8 mouse cellular contexts compared by ENCODE assay signal in genomic region chr13:38151671-38152428, GRCm38 (mm10). TPM values are rescaled to one million over a fixed set of nuclear protein-coding genes. Genes with fewer than 3 reads are reported as not detected.
DNase-seq lines count a peak whose midpoint lies in the region; ATAC-seq and TF ChIP-seq lines count a peak whose summit lies in the region.

No protein-coding gene starts in this region.

- no peaks in the 10 kb centered on the region for H3K9me3 ChIP-seq in embryonic facial prominence, embryonic 14.5 days (ENCODE audit: control insufficient read depth, low read length)
- no peaks in the 10 kb centered on the region for H3K9me3 ChIP-seq in hindbrain, postnatal 0 days (ENCODE audit: low read length)
- no peaks in the 10 kb centered on the region for H3K9me3 ChIP-seq in liver, embryonic 14.5 days (ENCODE audit: control insufficient read depth, low read length)

- H3K4me1 ChIP-seq in embryonic facial prominence, embryonic 14.5 days (ENCODE audit: control insufficient read depth, insufficient read depth, low read length): peaks cover 19% of the 10 kb centered on the region
- H3K4me1 ChIP-seq in hindbrain, postnatal 0 days (ENCODE audit: insufficient read depth, low read length): peaks cover 9% of the 10 kb centered on the region; the same call in 1 of the 2 replicates
- peaks cover 0 to 5% of the 10 kb centered on the region in 2 experiments; a peak in 1 of 4 replicates for H3K4me1 ChIP-seq in liver, embryonic 14.5 days (replicated peaks; ENCODE audit: control insufficient read depth in 2 of 2, insufficient read depth in 2 of 2, low read length in 1 of 2)

- TF ChIP-seq CTCF in hindbrain, postnatal 0 days (IDR thresholded peaks at IDR 0.05; ENCODE audit: low read depth): no peak
- no peak for TF ChIP-seq CTCF in liver, embryonic 14.5 days (IDR thresholded peaks at IDR 0.05; ENCODE audit: low read depth)

- H3K27ac ChIP-seq in embryonic facial prominence, embryonic 14.5 days (replicated peaks; ENCODE audit: low read depth, low read length): peak overlapping the region; percentile 67
- H3K27ac ChIP-seq in hindbrain, postnatal 0 days: no peak overlapping the region
- H3K27ac ChIP-seq in liver, embryonic 14.5 days: no peak overlapping the region

- peak overlapping the region; percentile 52 for H3K4me3 ChIP-seq in embryonic facial prominence, embryonic 14.5 days (ENCODE audit: low read depth, low read length)
- H3K4me3 ChIP-seq in hindbrain, postnatal 0 days (ENCODE audit: low read length): peak overlapping the region; percentile 35
- H3K4me3 ChIP-seq in liver, embryonic 14.5 days (ENCODE audit: insufficient read depth in 1 of 2, low read depth in 2 of 2, low read length in 2 of 2): peak overlapping the region; percentile 29 to 50

- WGBS in embryonic facial prominence, embryonic 14.5 days: 0% methylated on average over 39 of the region's 49 CpGs
- under 1% methylated on average over 49 of the region's 49 CpGs for WGBS in hindbrain, postnatal 0 days
- WGBS in liver, embryonic 14.5 days (ENCODE audit: insufficient replicate concordance): under 1% methylated on average over 49 of the region's 49 CpGs

- peak; percentile 24; the same call in 1 of the 2 replicates for ATAC-seq in embryonic facial prominence, embryonic 14.5 days (ENCODE audit: low read depth)
- ATAC-seq in hindbrain, postnatal 0 days: peak; percentile 72
- ATAC-seq in liver, embryonic 14.5 days (ENCODE audit: insufficient read depth): no peak

- H3K4me2 ChIP-seq in embryonic facial prominence, embryonic 14.5 days (ENCODE audit: low read depth, low read length): peak overlapping the region; percentile 88
- peak overlapping the region; percentile 57 for H3K4me2 ChIP-seq in hindbrain, postnatal 0 days (ENCODE audit: low read depth, low read length)
- peak overlapping the region; percentile 52 for H3K4me2 ChIP-seq in liver, embryonic 14.5 days (ENCODE audit: low read depth)

- no peak for TF ChIP-seq EP300 in liver, embryonic 14.5 days (IDR thresholded peaks at IDR 0.05; ENCODE audit: low read depth)

- H3K36me3 ChIP-seq in embryonic facial prominence, embryonic 14.5 days (ENCODE audit: control insufficient read depth, insufficient read depth, low read length): no peaks in the 10 kb centered on the region
- H3K36me3 ChIP-seq in hindbrain, postnatal 0 days (ENCODE audit: insufficient read depth, low read length): no peaks in the 10 kb centered on the region
- H3K36me3 ChIP-seq in liver, embryonic 14.5 days (replicated peaks; ENCODE audit: control insufficient read depth, insufficient read depth, low read depth): no peaks in the 10 kb centered on the region

- peaks cover 46% of the 10 kb centered on the region for H3K27me3 ChIP-seq in embryonic facial prominence, embryonic 14.5 days (replicated peaks; ENCODE audit: control insufficient read depth, insufficient read depth, low read length)
- peaks cover 67% of the 10 kb centered on the region for H3K27me3 ChIP-seq in hindbrain, postnatal 0 days (ENCODE audit: insufficient read depth, low read length)
- peaks cover 52% of the 10 kb centered on the region for H3K27me3 ChIP-seq in liver, embryonic 14.5 days (ENCODE audit: control insufficient read depth, insufficient read depth, low read length)

- H3K9ac ChIP-seq in embryonic facial prominence, embryonic 14.5 days (ENCODE audit: low read depth, low read length): peak overlapping the region; percentile 70
- 0 out of 2 replicates have a peak overlapping the region, but pooled peaks have one; percentile 21 for H3K9ac ChIP-seq in hindbrain, postnatal 0 days (replicated peaks; ENCODE audit: low read length)
- H3K9ac ChIP-seq in liver, embryonic 14.5 days (replicated peaks): no peak overlapping the region; the same call in 1 of the 2 replicates

- DNase-seq in thymus, postnatal 14 days: peak; percentile 4
- no peak for DNase-seq in thymus, postnatal 0 days (ENCODE audit: low spot score)
- DNase-seq in embryonic facial prominence, embryonic 14.5 days (ENCODE audit: low spot score): no peak
- DNase-seq in hindbrain, postnatal 0 days (ENCODE audit: low spot score): no peak
- no peak for DNase-seq in liver, embryonic 14.5 days (ENCODE audit: low read depth in 3 of 3, low spot score in 3 of 3)
- DNase-seq in neural tube, embryonic 10.5 days (ENCODE audit: extremely low spot score, low spot score): peak; percentile 67
- no peak for DNase-seq in right cerebral cortex, postnatal 14 days
- DNase-seq in right cerebral cortex, adult 2 months (ENCODE audit: low spot score in 2 of 2): no peak

RNA-seq across cellular contexts. Expression of gene Dsp, which starts 0.8 kb away (rescaled TPM):
- polyA plus RNA-seq in thymus, postnatal 0 days (2015; fragmentation: Nextera tagmentation; extraction: Ambion mirVana): 15.6 and 19.3 TPM in 2 replicates
- 28.8 and 32.9 TPM in 2 replicates for polyA plus RNA-seq in embryonic facial prominence, embryonic 14.5 days (2014; fragmentation: Nextera tagmentation; extraction: Ambion mirVana)
- total RNA-seq in hindbrain, postnatal 0 days (2014; rRNA removed): 0.58 and 0.73 TPM in 2 replicates
- 0.28 and 0.35 TPM in 2 replicates for polyA plus RNA-seq in hindbrain, postnatal 0 days (2015; fragmentation: Nextera tagmentation; extraction: Ambion mirVana)
- 1.2 and 1.8 TPM in 2 replicates for polyA plus RNA-seq in liver, embryonic 14.5 days (2012; rRNA removed)
- polyA plus RNA-seq in liver, embryonic 14.5 days (2014; fragmentation: Nextera tagmentation; extraction: Ambion mirVana): 2.0 TPM in 2 replicates

RNA-seq across cellular contexts. Expression of gene Snrnp48, which starts 52.9 kb away (rescaled TPM):
- polyA plus RNA-seq in thymus, postnatal 0 days (2015; fragmentation: Nextera tagmentation; extraction: Ambion mirVana): 43.7 and 48.2 TPM in 2 replicates
- 30.1 and 31.1 TPM in 2 replicates for polyA plus RNA-seq in embryonic facial prominence, embryonic 14.5 days (2014; fragmentation: Nextera tagmentation; extraction: Ambion mirVana)
- 7.8 and 10.4 TPM in 2 replicates for total RNA-seq in hindbrain, postnatal 0 days (2014; rRNA removed)
- polyA plus RNA-seq in hindbrain, postnatal 0 days (2015; fragmentation: Nextera tagmentation; extraction: Ambion mirVana): 17.7 and 23.0 TPM in 2 replicates
- 9.5 and 15.8 TPM in 2 replicates for polyA plus RNA-seq in liver, embryonic 14.5 days (2012; rRNA removed)
- 10.9 and 12.0 TPM in 2 replicates for polyA plus RNA-seq in liver, embryonic 14.5 days (2014; fragmentation: Nextera tagmentation; extraction: Ambion mirVana)

Comparison
In these comparisons a context has a peak if more than half of its experiments do, and no peak if none do; other contexts are left out.
1. DNase-seq: peak in thymus, postnatal 14 days (single experiment) and neural tube, embryonic 10.5 days (single experiment); none in thymus, postnatal 0 days (single experiment), embryonic facial prominence, embryonic 14.5 days (single experiment), hindbrain, postnatal 0 days (single experiment), liver, embryonic 14.5 days (0 of 3), right cerebral cortex, postnatal 14 days (single experiment) and right cerebral cortex, adult 2 months (0 of 2).
2. Peak in every context shown above with its lines, with median percentiles within 50 percentile points of each other: H3K4me2 ChIP-seq and H3K4me3 ChIP-seq.